Mouse (Mus musculus): ENCODE results near the gene Hrh1. TPM values are rescaled to one million over a fixed set of nuclear protein-coding genes. Genes with fewer than 3 reads are reported as not detected.
A peak's percentile ranks its signal among the peaks of the same experiment; 100 is the strongest.

Gene Hrh1
- total RNA-seq (2021): 1 to 10 TPM; 3.3 to 5.1 TPM

- peak; percentile 30 to 40 for DNase-seq
Observed at GRCm38 (mm10) chr6:114397691-114398217, at the start of gene Hrh1. TSS of gene Hrh1 (plus strand) at chr6:114397936.

- DNase-seq: no peak
Observed at GRCm38 (mm10) chr6:114354635-114355034, 43.1 kb upstream of the Hrh1 start.

- no peak for DNase-seq
Observed at GRCm38 (mm10) chr6:114358171-114358570, 39.6 kb upstream of the Hrh1 start.

DNA sequence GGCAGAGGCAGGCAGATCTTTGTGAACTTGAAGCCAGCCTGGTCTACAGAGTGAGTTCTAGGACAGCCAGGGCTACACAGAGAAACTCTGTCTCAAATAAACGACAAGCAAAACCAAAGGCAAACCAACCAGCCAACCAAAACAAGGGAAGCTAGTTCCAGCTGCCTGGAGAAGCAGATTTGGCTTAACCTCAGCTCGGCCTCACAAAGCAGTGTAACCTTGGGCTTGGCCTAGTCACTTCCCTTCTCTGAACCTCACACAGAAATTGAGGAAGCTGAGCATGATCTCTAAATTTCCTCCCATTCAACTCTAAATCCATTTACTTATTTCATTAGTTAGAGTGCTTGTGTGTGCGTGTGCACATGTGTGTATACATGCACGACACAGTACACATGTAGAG, 35.4 kb upstream of the Hrh1 start:
- DNase-seq: no peak

DNA sequence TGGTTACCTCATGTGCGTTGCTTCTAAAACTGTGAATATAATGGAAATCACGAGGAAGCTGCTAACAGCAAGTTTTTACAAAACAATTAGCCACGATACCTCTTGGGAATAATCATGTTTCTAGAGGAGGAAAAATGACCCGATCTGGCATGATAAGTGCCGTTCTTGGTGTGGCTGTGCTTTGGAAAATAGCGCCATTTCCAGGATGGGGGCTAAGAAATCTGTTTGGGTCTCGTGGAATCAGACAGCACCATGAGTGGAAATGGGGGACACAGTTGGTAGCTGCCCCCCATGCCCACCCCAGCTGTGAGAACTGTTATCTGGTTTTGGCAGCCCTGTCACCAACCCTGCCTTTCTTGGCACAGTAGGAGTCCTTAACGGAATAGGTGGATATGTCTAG, 34.0 kb upstream of the Hrh1 start:
- no peak for DNase-seq

GRCm38 (mm10) chr6:114364734-114365133, 33.0 kb upstream of the Hrh1 start:
- no peak for DNase-seq

GRCm38 (mm10) chr6:114366191-114366590, 31.5 kb upstream of the Hrh1 start:
- no peak for DNase-seq

DNA sequence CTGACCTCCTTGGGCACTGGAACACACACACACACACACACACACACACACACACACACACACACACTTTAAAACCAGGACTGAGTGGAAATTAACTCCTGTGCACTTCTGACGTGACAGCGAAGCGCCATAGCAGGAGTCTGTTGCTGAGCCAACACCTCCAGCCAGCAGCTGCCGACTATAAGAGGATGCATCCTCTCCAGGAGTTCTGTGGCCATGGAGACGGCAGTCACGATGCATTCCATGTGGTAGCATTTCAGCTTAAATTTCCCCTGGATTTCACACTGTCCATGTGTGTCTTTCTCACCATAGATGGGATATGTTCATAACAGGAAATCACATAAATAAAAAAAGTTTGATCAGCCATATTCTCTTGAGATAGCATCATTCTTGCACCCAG, 30.1 kb upstream of the Hrh1 start:
- no peak for DNase-seq

- no peak for DNase-seq
Observed at GRCm38 (mm10) chr6:114368196-114368595, 29.5 kb upstream of the Hrh1 start.

DNA sequence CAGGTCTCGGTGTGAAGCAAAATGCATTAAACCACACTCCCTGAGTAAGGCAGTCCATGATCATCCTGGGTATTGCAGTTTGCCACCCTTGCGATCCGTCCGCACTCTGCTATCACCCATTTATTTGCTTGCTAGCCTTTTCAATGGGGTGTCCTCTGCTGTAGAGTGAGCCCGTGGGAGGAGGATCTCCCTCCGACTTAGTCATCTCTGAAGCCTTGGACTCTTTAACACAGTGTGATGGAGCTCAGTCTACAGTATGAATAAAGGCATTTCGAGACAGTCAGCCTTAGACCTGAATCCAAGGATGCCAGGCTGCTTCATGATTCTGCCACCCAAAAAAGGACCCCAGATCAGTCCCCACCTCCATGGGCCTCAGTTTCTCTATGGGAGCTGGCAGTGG, 25.0 kb upstream of the Hrh1 start:
- no peak for DNase-seq

DNA sequence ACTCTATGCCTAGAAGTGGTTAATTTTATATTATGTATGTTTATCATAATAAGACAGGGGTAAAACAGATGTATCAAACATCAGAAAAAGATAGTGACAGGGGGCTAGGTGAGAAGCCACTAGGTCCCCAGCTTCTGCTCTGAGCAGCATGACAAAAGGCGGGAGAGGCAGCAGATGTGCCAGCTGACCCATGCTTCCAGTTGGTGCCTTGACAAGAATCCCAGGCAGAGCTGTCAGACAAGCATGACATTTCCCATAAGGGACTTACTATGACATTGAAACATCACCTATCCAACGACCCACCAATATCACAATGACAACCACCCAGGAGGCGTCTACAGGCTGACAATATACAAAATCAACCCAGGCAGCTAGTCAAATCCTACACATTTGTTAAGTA, 16.9 kb upstream of the Hrh1 start:
- DNase-seq: no peak

DNA sequence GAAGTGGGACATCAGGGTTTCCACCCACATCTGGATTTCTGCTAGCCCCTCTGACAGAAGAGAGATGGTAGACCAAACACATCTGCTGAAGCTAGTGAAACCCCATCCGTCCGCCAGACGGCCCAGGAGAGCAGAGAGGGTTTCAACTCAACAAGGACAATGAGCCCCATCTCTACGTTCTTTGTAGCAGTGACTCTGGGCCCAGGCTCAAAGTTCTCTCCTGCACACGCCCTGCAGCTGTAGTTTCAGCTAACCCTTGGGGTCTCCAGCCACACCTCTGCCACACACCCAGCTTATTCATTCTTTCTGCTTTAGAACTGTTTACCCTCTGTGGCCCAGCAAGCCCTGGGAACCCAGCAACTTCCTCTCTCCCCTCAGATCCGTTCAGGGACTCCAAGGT, 10.4 kb upstream of the Hrh1 start:
- DNase-seq: no peak

- DNase-seq: no peak
Observed at GRCm38 (mm10) chr6:114387855-114388254, 9.9 kb upstream of the Hrh1 start.

DNA sequence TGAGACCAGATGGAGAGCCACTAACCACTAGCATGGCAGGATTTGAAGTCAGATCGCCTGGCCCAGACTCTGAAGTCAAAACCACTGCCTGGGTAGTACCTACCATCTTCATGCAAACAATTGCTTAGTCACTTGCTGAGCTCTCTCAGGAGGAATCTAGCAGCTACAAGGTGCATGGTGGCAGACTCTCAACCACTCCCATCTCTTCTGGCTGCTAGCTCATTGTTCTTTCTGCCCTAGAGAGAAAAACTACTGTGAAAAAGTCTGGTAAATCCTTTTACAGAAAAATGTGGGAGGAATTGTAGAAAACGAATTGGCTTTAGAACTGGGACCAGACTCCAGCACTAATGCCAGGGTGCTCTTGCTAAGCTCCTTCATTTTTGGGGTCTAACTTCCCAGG, 7.6 kb upstream of the Hrh1 start:
- DNase-seq: no peak

DNA sequence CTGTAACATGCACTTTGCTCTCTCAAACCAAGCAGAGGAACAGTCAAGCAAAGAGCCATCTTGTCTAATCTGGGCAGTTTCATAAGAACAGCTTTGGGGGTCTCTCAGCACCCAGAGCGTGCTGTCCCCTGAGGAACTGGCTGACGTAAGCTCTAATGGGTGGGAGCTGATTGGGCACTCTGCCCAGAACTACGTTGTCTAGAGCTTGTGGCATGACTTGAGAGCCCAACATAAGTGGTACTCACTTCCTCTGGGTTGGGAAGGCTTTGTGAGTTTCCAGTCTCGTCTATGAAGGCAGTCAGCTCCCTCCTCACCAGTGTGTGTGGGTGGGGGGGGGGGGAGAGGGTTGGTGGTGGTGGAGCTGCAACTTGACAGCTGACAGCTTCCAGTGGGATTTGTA, 2.8 kb upstream of the Hrh1 start:
- no peak for DNase-seq

GRCm38 (mm10) chr6:114396605-114397004, 1.1 kb upstream of the Hrh1 start:
- no peak for DNase-seq

GRCm38 (mm10) chr6:114397280-114397679, 456 bp upstream of the Hrh1 start:
- no peak for DNase-seq

DNA sequence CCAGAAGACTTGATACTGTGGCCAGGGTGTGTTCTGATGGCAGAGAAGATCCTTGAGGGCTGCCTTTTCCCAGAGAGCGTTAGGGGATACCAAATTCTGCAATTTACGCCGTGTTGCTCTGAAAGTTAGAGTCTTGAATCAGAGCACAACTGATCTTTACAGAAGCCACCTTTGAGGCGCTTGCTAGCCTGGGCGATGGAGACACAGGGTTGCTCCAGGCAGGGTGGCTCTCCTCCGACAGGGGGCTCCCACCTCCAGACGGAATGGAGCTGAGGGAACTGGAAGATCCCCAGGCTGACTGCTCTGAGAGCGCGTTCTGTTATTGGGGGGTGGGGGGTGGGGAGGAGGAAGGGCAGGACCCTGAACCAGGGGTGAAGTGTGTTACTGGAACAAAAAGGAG, 890 bp downstream of the Hrh1 start:
- peak; percentile 41 to 42 for DNase-seq

DNA sequence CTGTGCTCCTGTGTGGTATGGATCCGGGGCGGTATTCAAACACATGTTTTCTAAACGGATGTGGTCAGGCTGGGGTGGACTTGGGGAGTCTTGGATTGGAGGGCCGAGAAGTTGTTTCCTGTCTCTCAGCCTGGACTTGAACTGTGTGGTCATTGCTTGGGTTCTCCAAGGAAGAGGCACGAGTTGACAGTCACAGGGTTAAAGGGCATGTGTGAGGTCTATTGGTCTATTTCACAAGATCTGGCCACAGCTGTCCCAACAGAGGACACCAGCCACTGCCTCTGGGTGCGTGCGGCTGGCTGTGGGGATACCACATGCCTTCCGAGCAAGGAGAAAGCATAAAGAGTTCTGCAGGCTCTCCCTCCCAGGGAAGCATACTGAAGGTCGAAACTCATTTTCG, 2.7 kb downstream of the Hrh1 start:
- no peak for DNase-seq

DNA sequence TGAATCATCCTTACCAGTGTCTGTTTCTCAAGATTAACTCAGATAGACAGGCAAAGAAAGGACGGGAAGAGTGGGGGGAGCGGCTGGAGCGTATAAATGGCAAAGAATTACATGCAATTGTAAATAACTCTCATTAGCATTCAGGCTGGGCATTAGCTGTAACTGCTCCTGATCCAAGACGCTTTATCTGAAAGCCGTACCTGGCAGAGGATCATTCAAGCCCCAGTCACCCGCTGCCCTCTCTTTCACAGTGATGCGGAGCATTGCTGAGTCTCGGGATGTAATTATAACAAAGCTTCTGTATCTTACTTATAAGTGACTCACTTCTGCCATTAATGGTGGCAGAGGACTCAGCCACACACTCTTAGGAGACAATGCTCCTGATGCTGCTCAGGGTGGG, 3.1 kb downstream of the Hrh1 start:
- no peak for DNase-seq

DNA sequence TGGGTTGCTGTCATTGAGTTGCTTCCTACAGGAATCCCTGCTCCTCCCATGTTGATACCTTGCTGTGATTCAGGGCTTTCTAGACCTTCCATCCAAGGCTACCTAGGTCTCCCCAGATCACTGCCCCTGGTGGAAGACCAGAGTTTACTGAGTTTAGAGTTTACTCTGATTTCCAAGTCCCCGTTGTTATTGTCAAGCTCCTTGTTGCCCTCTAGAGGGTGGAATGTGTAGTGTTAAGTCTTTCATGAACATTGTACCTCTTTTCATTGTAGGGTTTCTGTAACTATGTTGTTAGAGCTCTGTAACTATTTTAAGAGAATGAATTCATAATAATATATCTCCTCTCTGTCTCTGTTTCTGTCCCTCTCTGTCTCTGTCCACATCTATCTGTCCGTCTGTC, 4.4 kb downstream of the Hrh1 start:
- DNase-seq: no peak

DNA sequence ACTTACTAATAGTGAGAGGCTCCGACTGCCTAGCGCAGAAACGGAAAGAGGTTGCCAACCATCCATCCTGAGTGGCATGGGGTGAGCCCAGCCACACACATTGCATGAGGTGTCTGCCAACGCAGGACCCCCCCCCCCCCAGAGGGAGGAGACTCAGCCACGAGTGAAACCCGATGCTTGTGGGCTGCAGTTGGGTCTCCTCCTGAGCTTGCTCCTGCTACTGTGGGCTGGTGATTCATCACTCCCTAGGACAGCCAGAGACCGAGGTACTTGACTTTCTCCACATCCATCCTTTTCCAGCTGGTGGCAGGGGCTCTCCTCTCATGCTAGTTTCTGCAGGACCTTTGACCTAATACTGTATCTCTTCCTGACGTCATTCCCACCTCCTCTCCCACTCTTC, 5.9 kb downstream of the Hrh1 start:
- DNase-seq: no peak

DNA sequence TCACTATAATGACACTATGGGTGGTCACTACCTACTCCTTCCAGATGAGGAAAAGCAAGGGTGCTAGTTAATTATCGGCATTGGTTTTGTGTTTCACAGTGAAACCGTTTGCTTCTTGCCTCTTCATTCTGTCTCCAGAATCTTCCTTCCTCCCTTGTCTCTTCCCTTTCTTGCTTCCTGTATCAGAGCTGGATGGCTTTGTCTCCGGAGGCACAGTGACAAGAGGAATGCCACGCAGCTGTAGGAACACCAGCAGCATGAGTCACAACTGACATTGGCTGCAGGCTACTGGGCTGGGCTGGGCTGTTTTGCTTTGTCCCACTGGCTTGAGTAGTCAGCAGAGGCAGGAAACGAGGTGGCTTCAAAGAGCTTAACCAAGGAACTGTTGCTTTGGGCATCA, 6.4 kb downstream of the Hrh1 start:
- DNase-seq: no peak

GRCm38 (mm10) chr6:114404774-114405468, 7.2 kb downstream of the Hrh1 start:
- DNase-seq: no peak

GRCm38 (mm10) chr6:114406634-114407033, 8.9 kb downstream of the Hrh1 start:
- DNase-seq: no peak
